Mouse (Mus musculus) liver, adult (tissue): ENCODE results near the gene Lrrc4.

Experiments used
- GATA4 ChIP-seq: IDR thresholded peaks from 2 replicates; pipeline ENCODE4 v1.6.1; 2014; ENCODE audit warnings: mild to moderate bottlenecking, low read length; ENCODE audit not compliant: insufficient replicate concordance

Gene Lrrc4

DNA sequence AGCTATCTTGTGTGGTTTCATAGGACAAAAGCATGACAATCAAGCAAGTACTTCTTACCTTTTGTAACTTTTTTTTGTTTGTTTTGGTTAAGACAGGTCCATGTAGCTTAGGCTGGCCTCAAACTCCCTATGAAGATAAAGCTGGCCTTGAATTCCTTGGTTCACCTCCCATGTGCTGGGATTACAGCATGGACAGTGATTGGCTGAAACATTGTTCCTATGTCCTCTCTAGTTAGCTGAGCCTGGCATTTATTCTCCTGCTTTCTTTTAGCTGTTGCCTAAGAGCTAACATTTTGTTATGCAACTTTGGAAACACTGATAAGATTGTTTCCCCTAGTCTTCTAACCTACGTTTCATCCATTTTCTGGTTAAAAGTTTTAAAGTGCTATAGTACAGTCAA, 93.9 kb downstream of the Lrrc4 start:
- TF ChIP-seq GATA4: peak; percentile 88; the same call in 1 of the 2 replicates

DNA sequence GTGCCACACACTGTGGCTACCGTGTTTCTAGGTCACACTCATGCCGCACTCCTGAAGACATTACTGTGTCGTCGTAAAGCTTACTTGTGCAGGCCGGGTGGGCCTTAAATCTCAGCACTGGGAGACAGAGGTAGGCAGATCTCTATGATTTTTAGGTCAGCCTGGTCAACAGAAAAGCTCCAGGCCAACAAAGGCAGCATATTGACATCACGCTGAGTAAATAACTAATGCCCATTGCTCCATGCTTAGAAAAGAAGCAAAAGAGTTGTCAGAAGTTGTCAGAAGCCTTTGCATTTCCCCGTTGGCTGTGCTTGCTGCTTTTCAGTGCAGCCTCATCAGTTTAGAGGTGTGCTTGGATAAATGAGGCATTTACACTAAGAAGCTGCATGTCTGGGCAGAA, 94.9 kb downstream of the Lrrc4 start:
- no peak for TF ChIP-seq GATA4

DNA sequence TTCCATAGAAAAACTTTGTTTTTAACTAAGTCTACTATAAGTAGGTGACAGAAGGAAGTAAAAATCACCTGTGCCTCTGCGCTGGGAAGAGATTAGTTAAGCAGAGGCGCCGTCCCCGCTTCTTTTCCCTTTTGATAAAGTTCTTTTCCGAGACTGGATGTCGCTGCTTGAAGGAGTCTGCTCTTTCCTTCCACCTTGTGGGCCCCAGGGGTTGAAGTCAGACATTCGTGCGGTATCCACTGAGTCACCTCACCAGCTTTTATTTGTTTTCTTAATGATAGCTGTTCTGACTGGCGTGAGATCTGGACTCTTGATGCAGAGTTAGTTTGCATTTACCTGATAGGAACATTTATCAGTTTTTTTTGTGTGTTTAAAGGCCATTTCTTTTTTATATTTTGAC, 96.4 kb downstream of the Lrrc4 start:
- no peak for TF ChIP-seq GATA4

DNA sequence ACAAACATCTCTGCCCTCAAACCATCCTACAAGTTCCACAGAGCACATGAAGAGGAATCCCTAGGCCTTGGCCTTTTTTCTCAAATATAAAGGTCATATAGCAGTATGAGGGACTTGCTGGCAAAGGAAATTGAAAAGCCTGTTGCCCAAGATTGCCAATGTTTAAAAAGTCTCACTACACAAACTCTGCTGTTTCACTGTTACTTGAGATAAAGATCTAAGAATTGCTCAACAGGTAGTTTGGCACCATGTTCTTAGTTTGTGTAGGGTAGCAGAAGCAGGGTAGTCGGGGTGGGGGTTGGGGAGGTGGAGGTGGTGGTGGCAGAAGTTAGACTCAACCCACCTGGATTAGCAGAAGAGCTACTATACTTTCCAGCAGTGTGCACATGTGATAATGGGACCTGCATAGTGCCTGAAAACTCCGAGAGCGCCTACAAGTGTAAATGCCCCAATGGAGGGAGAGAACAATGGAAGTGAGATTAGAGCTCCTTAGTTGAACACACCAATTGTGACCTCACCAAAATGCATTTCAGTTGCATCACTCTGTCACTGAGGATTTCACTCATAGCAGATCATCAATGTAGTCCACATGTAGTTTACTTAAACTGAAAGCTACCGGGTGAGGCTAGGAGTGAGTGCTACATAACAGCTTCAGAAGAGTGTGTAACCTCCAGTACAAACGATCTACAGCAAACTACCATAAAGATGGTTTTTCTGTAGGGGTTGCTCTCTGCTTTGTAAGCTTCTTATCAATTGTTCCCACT, 97.5 kb downstream of the Lrrc4 start:
- TF ChIP-seq GATA4: peak; percentile 83

DNA sequence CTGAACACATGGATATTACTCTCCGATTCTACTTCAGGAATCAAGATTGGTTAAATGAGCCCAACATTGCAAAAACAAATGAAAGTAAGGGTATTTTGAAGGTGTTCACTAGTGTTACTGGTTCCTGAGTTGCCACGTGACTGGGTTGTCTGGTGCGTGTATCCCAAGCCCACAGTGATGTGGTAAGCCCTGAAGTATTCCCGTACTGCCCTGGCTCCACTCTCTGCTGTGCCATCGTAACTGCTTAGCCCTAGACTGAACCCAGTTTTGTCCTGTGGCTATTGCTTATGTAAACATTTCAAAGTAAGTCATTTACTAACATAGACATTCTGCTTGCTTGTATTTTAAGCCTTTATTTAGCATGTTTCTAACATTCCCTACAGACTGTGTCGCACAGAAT, 100.3 kb downstream of the Lrrc4 start:
- TF ChIP-seq GATA4: no peak

DNA sequence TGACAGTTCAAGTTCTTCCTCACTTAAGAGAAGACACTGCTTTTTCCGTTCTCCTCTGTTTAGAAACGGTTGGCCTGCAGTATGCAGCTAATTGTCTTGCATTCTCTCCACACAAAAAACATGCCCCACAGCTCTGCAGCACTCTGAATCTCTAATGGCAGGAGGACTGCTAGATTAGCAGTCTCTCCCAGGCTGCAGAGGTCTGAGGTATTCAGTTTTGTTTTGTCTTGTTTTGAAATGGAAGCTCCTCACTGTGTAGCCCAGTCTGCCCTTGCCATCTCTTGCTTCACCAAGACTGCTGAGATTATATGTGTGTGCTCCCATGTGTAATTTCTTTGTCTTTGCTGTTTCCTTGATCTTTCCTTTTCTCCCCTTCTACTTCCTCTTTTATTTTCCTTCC, 101.9 kb downstream of the Lrrc4 start:
- TF ChIP-seq GATA4: no peak

DNA sequence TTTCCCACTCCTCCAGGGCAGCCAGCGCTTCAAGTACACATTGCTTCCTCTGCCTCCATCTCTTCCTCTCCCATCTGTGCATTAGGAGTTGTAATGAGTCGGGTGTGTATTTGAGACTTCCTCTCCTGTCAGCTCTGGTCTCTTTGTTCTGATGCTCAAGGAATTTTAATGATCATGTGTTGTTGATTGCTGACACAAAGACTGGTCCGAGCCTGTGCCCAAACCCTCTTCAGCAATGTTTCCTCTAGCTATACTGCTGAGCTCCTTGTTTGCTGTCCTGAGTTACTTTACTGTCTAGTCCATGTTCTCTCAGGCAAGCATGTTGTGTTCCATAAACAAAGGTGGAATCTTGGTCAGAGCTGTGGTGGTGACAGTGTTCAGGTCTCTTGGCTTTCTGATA, 102.3 kb downstream of the Lrrc4 start:
- no peak for TF ChIP-seq GATA4

DNA sequence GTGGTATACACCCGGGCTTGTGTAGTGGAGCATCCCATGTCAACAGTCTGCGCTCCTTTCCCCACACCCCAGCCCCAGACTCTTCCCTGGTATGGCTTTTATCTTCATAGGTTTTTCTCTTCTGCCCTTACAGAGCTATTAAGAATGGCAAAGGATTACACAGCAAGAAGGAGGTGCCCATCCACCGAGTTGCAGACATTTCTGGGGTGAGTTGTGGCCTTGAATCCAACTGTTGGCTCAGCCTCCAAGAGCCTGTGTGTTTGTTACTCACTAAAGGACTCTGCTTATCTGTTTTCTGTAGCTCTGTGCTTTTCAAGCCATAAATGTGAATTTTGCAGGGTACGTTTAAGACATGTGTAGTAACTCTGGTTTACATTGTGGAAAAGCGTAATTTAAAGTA, 106.8 kb downstream of the Lrrc4 start:
- no peak for TF ChIP-seq GATA4

DNA sequence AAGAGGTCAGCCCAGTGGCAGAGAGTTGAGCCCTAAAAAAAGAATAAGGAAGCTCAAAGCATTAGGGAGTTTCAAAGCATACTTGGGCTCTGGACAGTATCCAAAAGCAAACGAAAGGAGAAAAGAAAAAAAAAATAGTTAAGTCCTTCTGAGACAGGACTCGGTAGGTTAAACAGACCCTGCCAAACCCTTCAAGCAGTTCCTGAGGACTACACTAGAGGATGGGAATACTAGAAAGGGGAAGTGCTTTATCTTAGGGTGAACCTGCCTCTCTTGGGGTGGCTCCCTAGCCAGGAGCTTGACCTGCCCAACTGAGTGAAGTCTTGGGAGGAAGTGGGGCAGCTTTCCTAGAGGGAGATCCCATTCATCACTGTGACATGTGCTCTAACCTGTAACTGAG, 108.5 kb downstream of the Lrrc4 start:
- no peak for TF ChIP-seq GATA4

DNA sequence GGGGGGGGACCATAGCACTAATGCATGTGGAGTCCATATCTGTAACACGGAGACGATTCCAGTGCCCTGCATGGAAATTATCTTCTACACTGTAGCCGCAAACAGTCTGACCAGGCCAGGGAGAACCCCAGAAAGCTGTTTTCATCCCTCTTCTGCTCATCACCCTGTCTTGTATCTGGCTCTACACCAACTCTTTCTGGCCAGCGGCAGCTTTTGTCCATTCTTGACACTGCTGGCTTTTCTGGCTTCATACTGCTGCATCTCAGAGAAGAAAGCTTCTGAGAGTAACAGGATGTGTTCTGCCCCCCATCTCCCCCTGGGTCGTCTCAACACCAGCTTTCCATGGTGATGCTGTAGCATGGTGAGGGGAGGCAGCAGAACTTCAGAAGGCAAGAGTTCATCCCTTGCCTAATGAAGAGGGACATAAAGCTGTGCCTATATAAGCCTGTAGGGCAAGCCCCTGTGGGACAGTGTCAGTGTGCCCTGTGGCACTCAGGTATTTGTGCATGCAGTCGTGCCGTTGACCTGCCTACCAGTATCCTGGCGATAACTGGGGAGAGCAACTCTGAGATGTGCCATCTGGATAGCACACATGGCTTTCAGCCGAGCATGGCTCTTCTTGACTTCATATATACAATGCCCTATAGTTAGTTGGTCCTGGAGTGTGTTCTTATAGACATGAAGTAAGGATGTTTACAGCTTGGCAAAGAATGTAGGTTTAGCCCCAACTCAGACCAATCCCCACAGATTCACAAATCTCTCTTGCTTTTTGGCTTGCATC, 111.0 kb downstream of the Lrrc4 start:
- TF ChIP-seq GATA4: no peak

DNA sequence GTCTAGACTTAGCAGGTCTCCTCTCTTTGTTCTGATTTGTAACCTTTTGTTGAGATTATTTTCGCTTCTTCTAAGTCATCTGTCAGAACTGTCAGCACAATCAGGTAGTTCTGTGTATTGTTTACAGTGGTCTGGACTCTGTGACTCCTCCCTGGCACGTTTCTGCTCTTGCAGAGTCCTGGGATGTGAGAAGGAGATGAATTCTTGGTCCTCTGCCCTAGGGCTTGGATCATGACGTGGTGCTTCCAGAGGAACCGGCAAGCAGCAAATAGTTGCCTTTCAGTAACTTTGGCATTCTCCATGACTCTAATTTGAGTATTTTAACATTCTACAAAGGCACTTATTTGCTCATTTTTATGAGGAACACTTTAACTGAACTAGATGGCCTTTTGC, 113.7 kb downstream of the Lrrc4 start:
- no peak for TF ChIP-seq GATA4

DNA sequence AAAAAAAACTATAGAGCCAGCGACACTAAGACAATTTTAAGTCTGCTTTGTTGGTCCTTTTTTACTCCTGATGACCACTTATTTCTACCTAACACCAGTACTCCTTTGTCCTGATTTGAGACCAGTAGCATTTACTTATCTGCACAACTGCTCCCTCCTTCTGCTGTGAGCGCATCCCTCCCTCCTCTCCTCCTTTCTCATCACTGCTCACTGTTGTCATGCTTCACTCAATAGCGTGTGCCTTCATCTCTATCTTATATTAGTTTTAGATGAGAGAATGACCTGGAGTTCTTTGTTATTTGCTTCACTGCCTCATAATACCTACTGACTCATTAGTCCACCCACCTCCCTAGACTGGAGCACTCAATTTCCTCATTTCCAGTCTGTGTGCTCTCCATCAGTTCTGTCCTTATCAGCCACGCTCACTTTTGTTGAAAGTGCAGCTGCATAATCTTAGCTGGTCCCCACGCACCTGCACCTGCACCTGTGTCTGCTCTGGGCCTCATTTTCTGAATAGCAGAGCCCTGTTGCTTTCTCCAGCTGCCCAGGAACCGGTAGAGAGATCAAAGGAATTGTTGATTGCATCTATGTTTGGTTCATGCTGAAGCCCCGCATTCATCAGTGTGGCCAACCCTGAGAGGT, 114.2 kb downstream of the Lrrc4 start:
- TF ChIP-seq GATA4: no peak

DNA sequence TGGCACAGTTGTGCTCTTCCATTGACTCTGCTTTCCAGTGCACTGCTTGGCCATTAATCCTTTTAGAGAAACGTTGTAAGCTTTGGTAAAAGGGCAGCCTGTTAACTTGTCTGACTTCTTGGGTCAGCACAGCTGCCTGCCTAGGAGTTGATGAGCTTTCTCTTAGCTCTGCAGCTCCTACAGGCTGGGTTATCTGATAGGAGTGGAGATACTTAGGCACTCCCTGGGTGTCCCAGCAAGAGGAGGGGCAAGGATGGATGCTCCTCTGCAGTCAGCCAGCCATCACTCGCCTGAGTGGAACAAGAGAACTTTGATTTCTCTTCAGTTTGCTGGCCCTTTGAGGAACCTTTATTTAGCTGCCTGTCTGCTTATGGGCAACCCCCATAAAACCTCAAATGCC, 121.5 kb downstream of the Lrrc4 start:
- no peak for TF ChIP-seq GATA4

DNA sequence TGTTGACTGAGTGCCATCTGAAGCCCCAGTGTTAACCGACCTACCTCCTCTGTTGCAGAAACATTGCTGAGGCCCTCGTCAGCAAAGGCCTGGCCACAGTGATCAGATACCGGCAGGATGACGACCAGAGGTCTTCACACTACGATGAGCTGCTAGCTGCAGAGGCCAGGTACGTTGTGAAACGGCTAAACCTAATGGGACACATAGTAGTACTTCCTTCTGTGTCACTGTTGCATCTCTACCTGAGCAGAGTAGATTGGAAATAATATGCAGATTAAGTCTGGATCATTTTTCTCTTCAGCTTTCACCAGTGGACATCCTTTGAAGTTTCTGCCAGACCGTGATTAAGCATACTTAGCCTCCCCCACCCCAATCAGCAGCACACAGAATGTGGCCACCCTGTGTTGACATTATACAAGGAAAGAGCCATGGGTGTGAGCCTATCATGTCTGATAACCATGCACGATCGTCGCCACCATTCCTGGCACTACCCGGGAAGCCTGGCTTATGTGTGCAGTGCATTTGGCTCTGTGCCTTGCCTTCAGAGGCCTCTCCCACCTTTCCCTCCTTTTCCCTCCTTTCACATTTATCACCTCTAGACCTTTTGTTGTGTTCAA, 124.5 kb downstream of the Lrrc4 start:
- peak; percentile 42; the same call in 1 of the 2 replicates for TF ChIP-seq GATA4

DNA sequence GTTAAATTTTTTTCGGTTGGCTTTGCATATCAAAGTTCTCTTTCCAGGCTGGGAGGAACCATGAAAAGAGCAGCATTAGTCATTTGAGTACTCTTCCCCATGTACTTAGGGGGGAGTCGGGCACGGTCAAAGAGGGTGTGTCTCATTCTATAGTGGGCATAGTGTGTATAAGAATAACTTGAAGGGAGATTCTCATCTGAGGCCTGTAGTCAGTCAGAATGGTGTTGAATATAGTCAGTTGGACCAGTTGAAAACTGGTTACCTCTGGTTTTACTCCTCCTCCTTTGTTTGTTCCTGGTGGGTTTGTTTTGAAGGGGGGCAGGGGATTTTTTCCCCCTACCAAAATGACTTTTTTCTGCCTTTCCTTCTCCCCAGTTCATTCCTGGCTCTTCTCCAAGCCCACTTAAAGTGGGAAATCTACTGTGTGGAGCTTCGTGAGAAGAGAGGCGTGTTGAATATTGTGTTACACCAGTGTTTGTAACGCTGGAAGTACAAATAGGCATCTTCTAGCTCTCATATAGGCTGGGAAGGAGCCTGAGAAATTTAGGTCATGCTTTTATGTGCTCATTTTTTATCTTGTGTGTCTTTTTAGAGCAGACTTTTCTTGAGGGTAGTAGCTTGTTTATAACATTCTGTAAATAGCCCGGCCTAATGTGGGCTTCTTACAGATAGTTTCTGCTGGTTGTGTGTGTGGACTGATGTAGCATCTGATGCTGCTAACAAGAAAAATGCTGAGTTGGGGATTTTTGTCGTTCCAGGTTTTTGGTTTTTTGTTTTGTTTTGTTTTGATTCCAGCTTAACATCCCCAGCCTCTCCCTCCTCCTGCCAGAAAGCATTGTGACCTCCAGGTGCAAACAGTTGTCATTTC, 125.2 kb downstream of the Lrrc4 start:
- TF ChIP-seq GATA4: no peak
